Mouse (Mus musculus) intestine, embryonic 15.5 days (tissue): Measurements from ENCODE around the gene Umps. TPM values are rescaled to one million over a fixed set of nuclear protein-coding genes. Genes with fewer than 3 reads are reported as not detected.

ENCODE experiments used
- ATAC-seq: fragments of 200-750 bp; cut with Nextera tagmentation; 2 replicates; pipeline ENCODE4 v1.8.0; 2017; ENCODE audit warnings: moderate TSS enrichment, moderate library complexity
- H3K27ac ChIP-seq: fragments of 300-500 bp; sonication (generic); 2 replicates; pipeline ENCODE4 v1.5.1; 2015; ENCODE audit warnings: mild to moderate bottlenecking, inconsistent platforms
- H3K27me3 ChIP-seq: fragments of 300-500 bp; sonication (generic); replicated peaks from 2 replicates; pipeline ENCODE4 v1.6.1; 2015; ENCODE audit warnings: inconsistent platforms
- H3K36me3 ChIP-seq: fragments of 300-500 bp; sonication (generic); 2 replicates; pipeline ENCODE4 v1.6.1; 2015; ENCODE audit warnings: inconsistent platforms
- H3K4me1 ChIP-seq: fragments of 300-500 bp; sonication (generic); replicated peaks from 2 replicates; pipeline ENCODE4 v1.6.1; 2015; ENCODE audit warnings: inconsistent platforms
- H3K4me2 ChIP-seq: fragments of 300-500 bp; sonication (generic); replicated peaks from 2 replicates; pipeline ENCODE4 v1.6.1; 2015; ENCODE audit warnings: mild to moderate bottlenecking, inconsistent platforms
- H3K4me3 ChIP-seq: fragments of 300-500 bp; sonication (generic); replicated peaks from 2 replicates; pipeline ENCODE4 v1.5.1; 2015; ENCODE audit warnings: inconsistent platforms
- H3K9ac ChIP-seq: fragments of 300-500 bp; sonication (generic); 2 replicates; pipeline ENCODE4 v1.6.1; 2015; ENCODE audit warnings: inconsistent platforms
- H3K9me3 ChIP-seq: fragments of 300-500 bp; sonication (generic); 2 replicates; pipeline ENCODE4 v1.6.1; 2016; ENCODE audit warnings: inconsistent platforms
- WGBS: fragments of 180-500 bp; shearing (Covaris S2); methylation state at CpG from one replicate; pipeline ENCODE4 v1.1.7; 2015; 5-methylcytosine and 5-hydroxymethylcytosine counted together
- polyA plus RNA-seq: library from polyadenylated mRNA; unstranded; fragments of >200 nt; fragmentation: Nextera tagmentation; extraction: Ambion mirVana; gene quantifications from 2 replicates; pipeline ENCODE4 v1.2.1, GENCODE M21; 2015

Umps gene
- polyA plus RNA-seq, 1 experiment from 2014 or later = 55.9 TPM

DNA sequence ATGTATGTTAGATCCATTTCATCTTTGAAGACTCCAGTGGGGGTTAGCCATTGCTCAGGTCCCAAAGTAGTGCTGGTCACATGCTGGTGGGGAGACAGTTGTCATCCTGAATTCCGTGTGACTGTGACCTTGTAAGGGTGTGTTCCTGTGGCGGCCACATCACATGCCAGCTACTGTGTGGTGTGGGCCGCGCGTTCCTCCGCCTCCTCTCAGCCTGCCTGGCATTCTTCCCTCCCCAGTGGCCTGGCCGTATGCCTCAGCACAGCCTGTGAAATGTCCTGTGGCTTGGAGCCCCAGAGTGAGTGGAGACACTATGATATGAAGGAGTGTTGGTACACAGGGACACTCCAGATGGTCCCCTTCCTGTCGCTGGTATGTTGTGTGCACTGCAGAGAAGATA, 29.3 kb downstream of the Umps start:
- Histone ChIP-seq H3K36me3 (no peaks in the 10 kb centered on the region), H3K27ac (no peak overlapping the region), H3K4me2 (no peak overlapping the region), H3K27me3 (no peaks in the 10 kb centered on the region), H3K9ac (no peak overlapping the region), H3K9me3 (no peaks in the 10 kb centered on the region), H3K4me1 (peaks cover 49% of the 10 kb centered on the region), H3K4me3 (no peak overlapping the region)
- WGBS = 80% methylated on average over 8 of the region's 8 CpGs
- ATAC-seq = no peak

DNA sequence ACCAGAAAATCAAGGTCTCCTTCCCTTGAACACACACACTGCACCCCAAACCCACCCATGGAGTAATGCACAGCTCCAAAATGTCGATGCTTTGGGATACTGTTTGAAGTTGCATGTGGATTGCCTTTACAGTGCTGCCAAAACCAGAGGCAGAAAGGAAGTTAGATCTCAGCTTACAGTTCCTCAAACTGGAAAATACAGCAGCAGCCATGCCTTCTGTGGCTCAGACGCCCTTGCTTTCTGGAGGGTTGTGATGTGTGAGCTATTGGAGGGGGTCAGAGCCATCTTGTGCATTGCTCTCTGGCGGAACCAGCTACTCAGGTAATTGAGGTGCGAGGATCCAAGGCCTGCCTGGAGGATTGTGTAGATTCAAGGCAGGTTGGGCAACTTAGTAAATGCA, 30.0 kb downstream of the Umps start:
- no peak for ATAC-seq
- Histone ChIP-seq H3K27ac (no peak overlapping the region), H3K9me3 (no peaks in the 10 kb centered on the region), H3K4me1 (peaks cover 44% of the 10 kb centered on the region), H3K27me3 (no peaks in the 10 kb centered on the region), H3K36me3 (no peaks in the 10 kb centered on the region), H3K4me3 (no peak overlapping the region), H3K9ac (no peak overlapping the region), H3K4me2 (no peak overlapping the region)
- WGBS = 83% methylated on average over 4 of the region's 4 CpGs

DNA sequence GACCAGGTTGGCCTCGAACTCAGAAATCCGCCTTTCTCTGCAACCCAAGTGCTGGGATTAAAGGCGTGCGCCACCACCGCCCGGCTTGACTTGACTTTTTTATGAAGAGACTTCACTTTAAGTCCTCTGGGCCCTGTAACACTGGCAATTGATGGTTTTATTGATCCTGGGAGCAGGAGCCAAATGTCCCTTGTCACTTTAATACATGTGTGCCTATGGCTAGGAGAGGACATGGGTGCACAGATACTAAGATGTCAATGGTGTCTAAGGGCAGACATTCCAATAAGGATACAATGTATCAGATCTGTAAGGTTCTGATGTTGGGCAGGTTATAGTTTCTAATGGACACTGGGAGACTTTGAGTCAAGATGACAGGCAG, 31.4 kb downstream of the Umps start:
- Histone ChIP-seq H3K27ac (no peak overlapping the region), H3K27me3 (no peaks in the 10 kb centered on the region), H3K4me1 (peaks cover 30% of the 10 kb centered on the region; the same call in 1 of the 2 replicates), H3K4me2 (no peak overlapping the region), H3K4me3 (no peak overlapping the region), H3K9me3 (no peaks in the 10 kb centered on the region), H3K36me3 (no peaks in the 10 kb centered on the region), H3K9ac (no peak overlapping the region)
- 90% methylated on average over 6 of the region's 6 CpGs for WGBS
- no peak for ATAC-seq

DNA sequence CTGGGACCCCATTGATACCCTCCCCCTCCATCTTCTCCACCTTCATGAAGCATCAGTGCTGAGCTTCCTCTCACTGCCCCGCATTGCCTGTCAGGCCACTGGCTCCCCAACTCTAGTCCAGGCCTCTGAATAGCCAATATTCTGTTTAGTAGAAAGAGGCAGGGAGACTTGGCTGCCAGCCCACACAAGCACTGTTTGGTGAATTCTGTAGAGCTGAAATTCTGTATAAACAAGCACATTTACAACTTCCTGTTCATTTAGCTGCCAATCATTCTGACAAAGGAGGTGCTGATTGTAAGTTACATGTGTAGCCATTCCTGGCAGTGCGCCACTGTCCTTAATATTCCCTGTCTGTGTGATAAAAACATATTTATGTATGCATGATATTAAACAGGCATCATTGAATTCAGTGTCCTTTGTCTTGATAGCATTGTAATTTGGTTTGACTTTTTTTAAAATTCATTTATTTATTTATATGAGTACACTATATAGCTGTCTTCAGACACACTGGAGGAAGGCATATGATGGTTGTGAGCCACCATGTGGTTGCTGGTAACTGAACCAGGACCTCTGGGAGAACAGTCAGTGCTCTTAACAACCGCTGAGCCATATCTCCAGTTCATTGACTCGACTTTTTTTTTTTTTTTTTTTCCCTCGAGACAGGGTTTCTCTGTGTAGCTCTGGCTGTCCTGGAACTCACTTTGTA, 32.0 kb downstream of the Umps start:
- Histone ChIP-seq H3K27me3 (no peaks in the 10 kb centered on the region), H3K36me3 (no peaks in the 10 kb centered on the region), H3K4me1 (peaks cover 28% of the 10 kb centered on the region; the same call in 1 of the 2 replicates), H3K4me3 (no peak overlapping the region), H3K9me3 (no peaks in the 10 kb centered on the region), H3K4me2 (no peak overlapping the region), H3K9ac (no peak overlapping the region), H3K27ac (peak overlapping the region; percentile 68)
- WGBS = 46% methylated on average over 5 of the region's 5 CpGs
- ATAC-seq = peak; percentile 40; the same call in 1 of the 2 replicates

DNA sequence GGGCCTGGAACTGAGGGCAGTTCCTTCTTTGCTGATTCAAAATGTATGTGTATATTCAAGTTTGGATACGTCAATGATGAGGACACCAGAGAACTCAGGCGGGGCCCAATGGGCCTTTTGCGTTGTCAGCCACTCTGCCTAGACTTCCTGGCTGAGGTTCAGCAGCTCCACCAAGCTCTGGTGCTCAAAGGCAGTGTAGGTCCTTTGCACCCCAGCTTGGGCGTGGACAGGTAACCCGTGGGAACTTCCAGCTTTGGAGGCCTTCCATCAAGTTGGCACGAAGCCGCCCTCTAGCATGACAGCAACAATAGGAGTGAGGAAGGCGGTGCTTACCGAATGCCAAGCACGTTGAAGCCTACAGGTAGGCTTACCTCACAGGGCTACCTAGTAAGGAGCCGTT, 33.4 kb downstream of the Umps start:
- Histone ChIP-seq H3K4me1 (peaks cover 22% of the 10 kb centered on the region), H3K27me3 (no peaks in the 10 kb centered on the region), H3K4me2 (no peak overlapping the region), H3K27ac (no peak overlapping the region), H3K4me3 (no peak overlapping the region), H3K9me3 (no peaks in the 10 kb centered on the region), H3K36me3 (no peaks in the 10 kb centered on the region), H3K9ac (no peak overlapping the region)
- 95% methylated on average over 11 of the region's 11 CpGs for whole genome bisulfite sequencing
- ATAC-seq = no peak

DNA sequence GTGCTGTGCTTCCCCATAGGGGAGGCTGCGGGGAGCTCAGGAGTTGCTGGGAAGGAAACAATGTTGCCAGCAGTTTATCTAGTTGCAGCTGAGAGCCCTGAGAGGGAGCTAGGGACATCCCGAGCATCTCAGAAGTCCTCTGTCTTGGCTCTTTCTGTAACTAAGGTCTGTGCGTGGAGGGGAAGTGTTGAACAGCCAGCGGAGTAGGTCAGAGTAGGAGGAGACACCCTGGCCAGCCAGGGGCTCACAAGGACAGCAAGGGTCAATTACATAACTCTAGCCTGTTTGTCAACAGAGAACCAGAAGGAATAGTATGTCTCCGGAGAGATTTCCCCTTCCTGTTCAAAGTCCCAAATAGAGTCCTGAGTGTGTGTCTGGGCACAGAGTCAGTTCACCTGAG, 34.7 kb downstream of the Umps start:
- no peaks in the 10 kb centered on the region for H3K9me3 ChIP-seq
- no peak overlapping the region for H3K4me2 ChIP-seq
- H3K9ac ChIP-seq = no peak overlapping the region
- ATAC-seq = no peak
- no peak overlapping the region for H3K4me3 ChIP-seq
- H3K36me3 ChIP-seq = no peaks in the 10 kb centered on the region
- H3K27ac ChIP-seq = no peak overlapping the region
- H3K4me1 ChIP-seq = peaks cover 18% of the 10 kb centered on the region
- WGBS = 57% methylated on average over 5 of the region's 5 CpGs
- no peaks in the 10 kb centered on the region for H3K27me3 ChIP-seq

DNA sequence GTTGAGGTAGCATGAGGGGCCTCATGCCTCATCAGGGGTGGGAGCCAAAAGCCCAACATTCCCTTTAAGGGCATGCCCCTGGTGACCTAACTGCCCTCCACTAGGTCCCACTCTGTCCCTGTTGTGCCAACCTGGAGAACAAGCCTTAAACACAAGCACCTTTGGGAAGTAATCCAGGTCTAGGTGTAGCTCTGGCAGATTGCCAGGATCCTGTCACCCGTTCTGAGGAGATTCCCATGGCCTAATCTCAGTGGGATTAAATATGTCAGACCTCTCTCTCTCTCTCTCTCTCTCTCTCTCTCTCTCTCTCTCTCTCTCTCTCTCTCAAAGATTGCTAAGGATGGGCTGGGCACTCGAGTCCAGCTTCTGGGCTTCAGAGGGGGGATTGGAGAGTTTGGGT, 35.2 kb downstream of the Umps start:
- Histone ChIP-seq H3K27ac (no peak overlapping the region), H3K9ac (no peak overlapping the region), H3K4me1 (peaks cover 18% of the 10 kb centered on the region), H3K4me3 (no peak overlapping the region), H3K4me2 (no peak overlapping the region), H3K9me3 (no peaks in the 10 kb centered on the region), H3K27me3 (no peaks in the 10 kb centered on the region), H3K36me3 (no peaks in the 10 kb centered on the region)
- 56% methylated on average over 2 of the region's 2 CpGs for WGBS
- no peak for ATAC-seq

DNA sequence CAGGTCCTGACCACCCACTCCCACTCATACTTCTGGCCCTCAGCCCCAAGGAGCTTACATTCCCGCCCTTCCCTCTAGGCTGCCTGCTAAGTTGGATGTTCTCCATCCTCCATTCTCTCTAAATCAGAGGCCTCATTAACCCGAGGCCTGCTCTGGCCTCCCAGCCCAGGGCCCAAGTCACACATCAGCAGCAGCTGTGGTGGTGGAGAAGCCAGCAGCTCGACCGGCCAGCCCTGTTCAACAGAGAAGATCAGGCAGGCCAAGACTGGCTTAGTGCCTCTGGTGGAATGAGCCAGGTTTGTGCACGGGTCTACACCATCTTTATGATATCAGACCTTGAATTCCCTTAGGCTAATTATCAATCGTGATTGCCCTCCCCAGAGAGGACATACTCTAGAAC, 36.1 kb downstream of the Umps start:
- H3K4me1 ChIP-seq = peaks cover 18% of the 10 kb centered on the region
- H3K36me3 ChIP-seq = no peaks in the 10 kb centered on the region
- H3K27ac ChIP-seq = no peak overlapping the region
- no peak overlapping the region for H3K4me3 ChIP-seq
- no peaks in the 10 kb centered on the region for H3K9me3 ChIP-seq
- H3K4me2 ChIP-seq = no peak overlapping the region
- no peak for ATAC-seq
- no peak overlapping the region for H3K9ac ChIP-seq
- WGBS = 83% methylated on average over 6 of the region's 6 CpGs
- no peaks in the 10 kb centered on the region for H3K27me3 ChIP-seq

DNA sequence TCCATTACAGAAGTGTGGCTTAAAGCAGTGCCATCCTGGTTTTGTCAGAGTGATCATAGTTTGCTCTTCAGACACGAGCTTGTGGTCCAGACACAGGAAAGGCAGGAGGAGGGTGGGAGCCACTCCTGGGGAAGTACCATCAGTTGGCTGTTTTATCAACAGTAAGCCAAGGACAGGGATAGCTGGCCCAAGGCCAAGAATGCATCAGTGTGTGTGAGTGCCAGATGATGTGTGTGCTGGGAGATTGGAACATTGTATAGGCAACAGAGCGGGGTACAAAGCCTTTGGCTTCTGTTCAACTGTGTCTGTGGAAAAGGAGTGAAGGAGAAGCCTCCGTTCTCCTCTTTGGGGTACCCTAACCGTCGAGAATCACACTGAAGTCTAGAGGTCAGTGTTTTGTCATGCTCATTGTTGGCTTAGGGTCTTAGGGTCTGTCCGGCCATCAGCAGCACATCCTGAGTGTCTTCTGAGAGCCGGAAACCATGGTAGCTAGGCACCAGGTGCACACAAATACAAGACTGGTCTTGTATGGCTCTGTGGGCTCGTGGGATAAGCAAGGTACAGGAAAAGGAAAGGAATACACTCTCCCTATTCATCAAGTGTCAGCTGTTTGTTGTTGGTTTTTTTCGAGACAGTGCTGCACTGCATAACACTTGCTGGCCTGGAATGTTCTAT, 37.9 kb downstream of the Umps start:
- H3K4me1 ChIP-seq = peaks cover 9% of the 10 kb centered on the region
- H3K4me3 ChIP-seq = no peak overlapping the region
- ATAC-seq = no peak
- no peaks in the 10 kb centered on the region for H3K36me3 ChIP-seq
- H3K27ac ChIP-seq = no peak overlapping the region
- 58% methylated on average over 9 of the region's 9 CpGs for WGBS
- H3K4me2 ChIP-seq = no peak overlapping the region
- no peaks in the 10 kb centered on the region for H3K27me3 ChIP-seq
- no peak overlapping the region for H3K9ac ChIP-seq
- no peaks in the 10 kb centered on the region for H3K9me3 ChIP-seq

DNA sequence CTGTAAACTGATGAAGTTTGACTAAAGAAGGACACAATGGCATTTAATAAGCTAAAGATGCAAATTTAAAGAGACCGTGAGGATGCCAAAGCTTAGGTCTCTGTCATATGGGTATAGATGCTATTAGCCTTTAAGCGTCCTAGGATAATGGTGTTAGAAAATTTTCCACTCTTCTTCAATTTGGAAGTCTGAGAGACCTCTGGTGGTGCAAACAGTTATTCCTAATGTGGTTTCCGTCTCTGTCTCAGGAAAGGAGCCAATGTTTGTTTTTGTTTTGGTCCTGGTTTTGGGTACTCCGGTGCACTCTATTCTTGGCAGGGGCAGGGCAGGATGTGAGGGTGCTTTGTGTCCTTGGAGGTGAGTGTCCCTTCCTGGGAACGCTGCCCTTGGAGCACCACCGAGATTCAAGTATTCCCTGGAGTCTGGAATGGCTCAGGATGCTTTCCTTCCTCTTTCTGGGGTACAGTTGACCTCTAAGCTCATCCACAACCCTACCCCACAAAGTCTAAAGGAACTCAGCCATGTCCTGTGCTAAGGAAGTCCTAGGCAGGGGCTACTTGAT, 39.5 kb downstream of the Umps start:
- WGBS = 74% methylated on average over 6 of the region's 6 CpGs
- ATAC-seq = no peak
- Histone ChIP-seq H3K4me1 (peaks cover 22% of the 10 kb centered on the region), H3K36me3 (no peaks in the 10 kb centered on the region), H3K27me3 (no peaks in the 10 kb centered on the region), H3K4me3 (no peak overlapping the region), H3K9ac (no peak overlapping the region), H3K9me3 (no peaks in the 10 kb centered on the region), H3K27ac (no peak overlapping the region), H3K4me2 (no peak overlapping the region)

DNA sequence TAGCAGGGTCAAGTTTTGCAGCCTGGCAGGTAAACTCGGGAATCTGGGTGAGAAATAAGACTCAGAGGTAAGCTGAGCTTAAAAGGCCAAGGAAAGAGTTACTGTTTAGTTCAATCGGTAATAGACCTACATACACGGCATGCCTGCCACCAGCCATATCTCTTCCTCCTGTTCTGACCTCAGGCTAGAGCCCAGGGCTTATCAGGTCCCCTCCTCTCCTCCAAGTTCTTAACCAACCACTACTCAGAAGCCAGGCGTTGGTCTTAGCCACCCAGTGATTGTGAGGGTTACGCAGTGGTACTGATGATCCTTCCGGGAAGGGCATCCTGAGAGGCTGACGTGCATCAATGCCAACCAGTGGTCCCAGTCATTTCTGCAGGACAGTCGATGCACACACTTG, 43.1 kb downstream of the Umps start:
- Histone ChIP-seq H3K36me3 (no peaks in the 10 kb centered on the region; the same call in 1 of the 2 replicates), H3K9ac (no peak overlapping the region), H3K9me3 (no peaks in the 10 kb centered on the region), H3K27me3 (no peaks in the 10 kb centered on the region), H3K4me1 (peaks cover 32% of the 10 kb centered on the region), H3K4me2 (no peak overlapping the region), H3K4me3 (no peak overlapping the region), H3K27ac (no peak overlapping the region)
- WGBS = 91% methylated on average over 8 of the region's 8 CpGs
- no peak for ATAC-seq

DNA sequence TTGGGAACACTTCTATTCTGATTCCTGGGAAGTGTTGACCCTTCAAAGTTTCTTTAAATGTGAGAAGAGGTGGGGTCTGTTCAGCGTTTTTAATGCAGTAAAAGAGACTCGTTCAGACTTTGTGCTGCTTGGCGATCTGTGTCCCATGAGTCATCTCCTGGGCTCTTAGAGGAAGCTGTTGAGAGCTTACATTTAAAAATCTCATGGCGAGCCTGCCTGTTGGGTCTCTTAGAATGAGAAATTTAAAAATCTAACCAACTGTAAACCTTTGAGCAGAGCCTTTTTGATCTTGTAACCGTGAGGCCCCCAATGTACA, 43.9 kb downstream of the Umps start:
- H3K36me3 ChIP-seq = no peaks in the 10 kb centered on the region; the same call in 1 of the 2 replicates
- no peak overlapping the region for H3K9ac ChIP-seq
- peak overlapping the region; percentile 23 for H3K27ac ChIP-seq
- ATAC-seq = no peak
- H3K4me2 ChIP-seq = no peak overlapping the region
- no peak overlapping the region for H3K4me3 ChIP-seq
- H3K4me1 ChIP-seq = peaks cover 31% of the 10 kb centered on the region
- 21% methylated on average over 5 of the region's 5 CpGs for WGBS
- no peaks in the 10 kb centered on the region for H3K27me3 ChIP-seq
- no peaks in the 10 kb centered on the region for H3K9me3 ChIP-seq
